Mouse (Mus musculus) adrenal gland, adult 8-10 months (tissue): ENCODE results near the gene Wasf2. TPM values are rescaled to one million over a fixed set of nuclear protein-coding genes. Genes with fewer than 3 reads are reported as not detected.

Experiments used
- DNase-seq: peaks from one replicate; pipeline ENCODE4 v3.0.0; 2022
- total RNA-seq, 4 experiments: library from RNA; stranded (reverse); gene quantifications; 2 replicates each; pipeline ENCODE4 v1.2.4; 2022

Gene Wasf2
- total RNA-seq, 4 experiments from 2014 or later, result 105 to 158 (median 133) TPM

GRCm38 (mm10) chr4:133175998-133176760, 45.9 kb downstream of the Wasf2 start:
- DNase-seq, result no peak

GRCm38 (mm10) chr4:133176761-133177403, 46.6 kb downstream of the Wasf2 start:
- DNase-seq, result no peak

- DNase-seq, result no peak
Measured at GRCm38 (mm10) chr4:133178305-133178704, 48.0 kb downstream of the Wasf2 start.

GRCm38 (mm10) chr4:133179258-133179657, 49.0 kb downstream of the Wasf2 start:
- DNase-seq, result no peak

GRCm38 (mm10) chr4:133182439-133183033, 52.2 kb downstream of the Wasf2 start:
- no peak for DNase-seq

GRCm38 (mm10) chr4:133184031-133184897, 54.0 kb downstream of the Wasf2 start:
- DNase-seq, result no peak

GRCm38 (mm10) chr4:133184898-133185665, 54.8 kb downstream of the Wasf2 start:
- no peak for DNase-seq

- no peak for DNase-seq
Measured at GRCm38 (mm10) chr4:133185893-133186292, 55.6 kb downstream of the Wasf2 start.

GRCm38 (mm10) chr4:133186856-133187255, 56.6 kb downstream of the Wasf2 start:
- no peak for DNase-seq

GRCm38 (mm10) chr4:133189396-133189795, 59.1 kb downstream of the Wasf2 start:
- DNase-seq, result no peak

- no peak for DNase-seq
Measured at GRCm38 (mm10) chr4:133194482-133194881, 64.2 kb downstream of the Wasf2 start.

- DNase-seq, result no peak
Measured at GRCm38 (mm10) chr4:133195014-133195413, 64.7 kb downstream of the Wasf2 start.

GRCm38 (mm10) chr4:133196136-133196535, 65.8 kb downstream of the Wasf2 start:
- no peak for DNase-seq

- DNase-seq, result no peak
Measured at GRCm38 (mm10) chr4:133196852-133197251, 66.5 kb downstream of the Wasf2 start.

- DNase-seq, result no peak
Measured at GRCm38 (mm10) chr4:133197355-133197754, 67.0 kb downstream of the Wasf2 start.

GRCm38 (mm10) chr4:133197801-133198286, 67.5 kb downstream of the Wasf2 start:
- DNase-seq, result no peak

GRCm38 (mm10) chr4:133198337-133199180, 68.3 kb downstream of the Wasf2 start:
- DNase-seq, result no peak

- no peak for DNase-seq
Measured at GRCm38 (mm10) chr4:133199743-133200142, 69.4 kb downstream of the Wasf2 start.

- peak; percentile 31 for DNase-seq
Measured at GRCm38 (mm10) chr4:133200343-133200742, 70.0 kb downstream of the Wasf2 start.

GRCm38 (mm10) chr4:133201006-133201771, 70.9 kb downstream of the Wasf2 start:
- DNase-seq, result peak; percentile 59
